Mouse (Mus musculus) MEL (cell line): ENCODE measurements at regions not wholly inside any gene's neighbourhood (a gene's known extent, or its start where the extent isn't known, plus 50 kb on each side); places are given as distances from the start of the nearest gene placed in this dataset.

Experiments used
- CHD2 ChIP-seq: IDR thresholded peaks from 2 replicates; pipeline ENCODE4 v1.6.1; 2011; ENCODE audit warnings: low read length, improper control_type of control experiment
- CTCF ChIP-seq, 3 experiments: IDR thresholded peaks in 2 of 3; conservative IDR thresholded peaks in 1 of 3; 2 replicates each; pipeline ENCODE4 v1.5.1; 2011 to 2012; ENCODE audit warnings: low read length in 3 of 3, low read depth in 2 of 3, mild to moderate bottlenecking in 2 of 3, improper control_type of control experiment in 1 of 3, inconsistent platforms in 1 of 3, mixed read lengths in 1 of 3, moderate library complexity in 1 of 3; ENCODE audit not compliant: control insufficient read depth in 1 of 3, insufficient read depth in 1 of 3, poor library complexity in 1 of 3, severe bottlenecking in 1 of 3
- E2F4 ChIP-seq: IDR thresholded peaks from 2 replicates; pipeline ENCODE4 v1.6.1; 2011; ENCODE audit warnings: low read depth, low read length, improper control_type of control experiment, borderline replicate concordance
- ELF1 ChIP-seq: IDR thresholded peaks from 2 replicates; pipeline ENCODE4 v1.6.1; 2014; ENCODE audit warnings: low read depth, mild to moderate bottlenecking, inconsistent platforms, low read length, improper control_type of control experiment, moderate library complexity
- EP300 ChIP-seq, 2 experiments: IDR thresholded peaks; 2 replicates each; pipeline ENCODE4 v1.6.1; 2011; ENCODE audit warnings: improper control_type of control experiment in 2 of 2, low read length in 2 of 2, low read depth in 1 of 2, mild to moderate bottlenecking in 1 of 2
- GATA1 ChIP-seq: IDR thresholded peaks from 2 replicates; pipeline ENCODE4 v1.6.1; 2011; ENCODE audit warnings: low read depth, low read length, improper control_type of control experiment
- HCFC1 ChIP-seq: IDR thresholded peaks from 2 replicates; pipeline ENCODE4 v1.6.1; 2012; ENCODE audit warnings: low read depth, mild to moderate bottlenecking, inconsistent platforms, low read length, improper control_type of control experiment, moderate library complexity
- POLR2A ChIP-seq, 2 experiments: IDR thresholded peaks; 2 replicates each; pipeline ENCODE4 v1.6.1; 2011 to 2012; ENCODE audit warnings: low read length in 2 of 2, mild to moderate bottlenecking in 2 of 2, control low read depth in 1 of 2, improper control_type of control experiment in 1 of 2, low read depth in 1 of 2, moderate library complexity in 1 of 2; ENCODE audit not compliant: control insufficient read depth in 1 of 2, insufficient read depth in 1 of 2, poor library complexity in 1 of 2
- SMC3 ChIP-seq: IDR thresholded peaks from 2 replicates; pipeline ENCODE4 v1.6.1; 2011; ENCODE audit warnings: low read depth, low read length, improper control_type of control experiment
- TAL1 ChIP-seq: IDR thresholded peaks from 2 replicates; pipeline ENCODE4 v1.6.1; 2012; ENCODE audit warnings: mild to moderate bottlenecking, inconsistent platforms, low read length, moderate library complexity, mixed read lengths
- ZNF384 ChIP-seq: IDR thresholded peaks from 2 replicates; pipeline ENCODE4 v1.6.1; 2012; ENCODE audit warnings: low read depth, mild to moderate bottlenecking, inconsistent platforms, low read length, improper control_type of control experiment

DNA sequence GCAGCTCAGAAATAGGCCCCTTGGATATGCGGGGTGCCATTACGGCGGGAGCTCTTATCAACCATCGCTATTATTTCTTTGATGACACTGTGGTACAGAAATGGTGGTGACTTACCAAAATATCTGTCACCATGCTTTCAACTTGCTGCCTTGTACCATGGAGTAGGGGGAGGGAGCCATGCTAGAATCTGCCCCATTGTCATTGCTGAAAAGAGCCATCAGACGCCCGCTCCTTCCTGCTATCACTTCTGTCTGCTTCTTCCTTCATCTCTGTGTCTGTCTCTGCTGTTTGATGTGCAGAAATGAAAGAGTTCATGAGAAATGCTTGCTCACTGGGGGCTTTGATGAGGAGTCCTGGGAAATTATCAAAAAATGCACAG, 119.7 kb upstream of the Gas1 start:
- no peak for TF ChIP-seq POLR2A (IDR thresholded peaks at IDR 0.05; ENCODE audit: control insufficient read depth in 1 of 2, insufficient read depth in 1 of 2, low read depth in 1 of 2, low read length in 2 of 2, poor library complexity in 1 of 2)
- TF ChIP-seq CTCF (IDR thresholded peaks at IDR 0.05 in 2 of 3, conservative IDR thresholded peaks at IDR 0.05 in 1 of 3; ENCODE audit: control insufficient read depth in 1 of 3, insufficient read depth in 1 of 3, low read depth in 2 of 3, low read length in 3 of 3, poor library complexity in 1 of 3, severe bottlenecking in 1 of 3) = no peak
- no peak for TF ChIP-seq GATA1
- no peak for TF ChIP-seq E2F4
- no peak for TF ChIP-seq SMC3
- TF ChIP-seq EP300 (IDR thresholded peaks at IDR 0.05; ENCODE audit: low read depth in 1 of 2, low read length in 2 of 2) = no peak
- TF ChIP-seq TAL1 = no peak
- no peak for TF ChIP-seq ELF1
- TF ChIP-seq CHD2 = no peak
- no peak for TF ChIP-seq HCFC1
- no peak for TF ChIP-seq ZNF384
